Mouse (Mus musculus): ENCODE results near the gene Ccndbp1. TPM values are rescaled to one million over a fixed set of nuclear protein-coding genes. Genes with fewer than 3 reads are reported as not detected.
A peak's percentile ranks its signal among the peaks of the same experiment; 100 is the strongest.
"Not testable (repeated sequence)": the region's sequence is repeated elsewhere in the genome, so short reads cannot be mapped to it uniquely, and the experiment has no call there.

Gene Ccndbp1
- polyA plus RNA-seq (2015; fragmentation: Nextera tagmentation; extraction: Ambion mirVana): 61.6 TPM in 2 replicates

- Histone ChIP-seq H3K4me1 (peaks cover 10% of the 10 kb centered on the region), H3K4me3 (peak within 1 kb of the TSS; percentile 67), H3K4me2 (peak within 1 kb of the TSS; percentile 82), H3K9me3 (replicated peaks) (no peaks in the 10 kb centered on the region), H3K27ac (0 out of 2 replicates have a peak within 1 kb of the TSS, but pooled peaks have one; percentile 31), H3K36me3 (ENCODE audit: poor library complexity, severe bottlenecking) (peaks cover 16% of the 10 kb centered on the region), H3K9ac (peak within 1 kb of the TSS; percentile 75), H3K27me3 (no peaks in the 10 kb centered on the region)
- under 1% methylated on average over 34 of the region's 34 CpGs for WGBS
- ATAC-seq: peak; percentile 99
Observed at GRCm38 (mm10) chr2:121007925-121008663, at the start of gene Ccndbp1. Ccndbp1 (plus strand) TSS chr2:121008403.

DNA sequence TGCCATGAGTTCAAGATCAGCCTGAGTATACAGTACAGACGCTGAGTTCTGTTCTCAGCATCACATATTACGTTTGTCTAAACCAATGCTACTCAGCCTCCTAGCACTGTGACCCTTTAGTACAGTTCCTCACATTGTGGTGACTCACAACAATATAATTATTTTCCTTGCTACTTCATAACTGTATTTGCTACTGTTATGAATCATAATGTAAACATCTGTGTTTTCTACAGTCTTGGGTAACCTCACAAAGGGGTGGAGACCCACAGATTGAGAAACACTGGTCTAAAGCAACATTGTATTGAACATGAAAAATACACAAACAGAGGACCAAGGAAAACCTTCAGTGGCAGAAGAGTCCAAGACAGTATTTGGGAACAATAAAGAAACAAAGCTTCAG lies 48.8 kb upstream of the Ccndbp1 start:
- H3K4me1 ChIP-seq: no peaks in the 10 kb centered on the region
- H3K4me3 ChIP-seq: no peak overlapping the region
- no peak for ATAC-seq
- 91% methylated on average over 2 of the region's 2 CpGs for WGBS
- H3K27me3 ChIP-seq: no peaks in the 10 kb centered on the region
- no peak overlapping the region for H3K27ac ChIP-seq
- H3K36me3 ChIP-seq (ENCODE audit: poor library complexity, severe bottlenecking): peaks cover 19% of the 10 kb centered on the region
- no peak overlapping the region for H3K9ac ChIP-seq
- no peaks in the 10 kb centered on the region for H3K9me3 ChIP-seq (replicated peaks)
- no peak overlapping the region for H3K4me2 ChIP-seq

- Histone ChIP-seq H3K27me3 (no peaks in the 10 kb centered on the region), H3K9ac (no peak overlapping the region), H3K4me1 (no peaks in the 10 kb centered on the region), H3K4me3 (no peak overlapping the region), H3K27ac (no peak overlapping the region), H3K4me2 (no peak overlapping the region), H3K36me3 (ENCODE audit: poor library complexity, severe bottlenecking) (peaks cover 15% of the 10 kb centered on the region), H3K9me3 (replicated peaks) (no peaks in the 10 kb centered on the region)
- no peak for ATAC-seq
- WGBS: 94% methylated on average over 5 of the region's 5 CpGs
Observed at GRCm38 (mm10) chr2:120959827-120960226, 48.4 kb upstream of the Ccndbp1 start.

DNA sequence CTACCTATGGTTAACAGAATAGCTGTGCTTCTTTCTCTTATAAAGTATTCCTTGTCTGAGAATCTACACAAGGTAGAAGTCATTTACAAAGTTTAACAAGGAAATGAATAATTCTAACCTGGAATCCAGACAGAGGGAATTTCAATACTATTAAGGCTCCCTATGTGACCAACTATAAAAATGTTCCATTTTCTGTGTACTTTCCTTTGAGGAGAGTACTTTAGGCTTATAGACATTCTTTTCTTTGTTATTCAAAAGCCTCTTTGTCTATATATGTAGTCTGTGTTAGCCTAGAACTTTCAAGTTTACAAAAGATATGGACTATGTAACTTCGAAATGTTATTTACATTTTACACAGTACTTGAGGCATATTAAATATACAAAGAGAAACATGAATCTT lies 47.9 kb upstream of the Ccndbp1 start:
- Histone ChIP-seq H3K27me3 (no peaks in the 10 kb centered on the region), H3K9ac (no peak overlapping the region), H3K36me3 (ENCODE audit: poor library complexity, severe bottlenecking) (peaks cover 10% of the 10 kb centered on the region), H3K4me3 (no peak overlapping the region), H3K9me3 (replicated peaks) (no peaks in the 10 kb centered on the region), H3K27ac (no peak overlapping the region), H3K4me1 (no peaks in the 10 kb centered on the region), H3K4me2 (no peak overlapping the region)
- ATAC-seq: no peak
- 91% methylated on average over 1 of the region's 1 CpGs for WGBS

DNA sequence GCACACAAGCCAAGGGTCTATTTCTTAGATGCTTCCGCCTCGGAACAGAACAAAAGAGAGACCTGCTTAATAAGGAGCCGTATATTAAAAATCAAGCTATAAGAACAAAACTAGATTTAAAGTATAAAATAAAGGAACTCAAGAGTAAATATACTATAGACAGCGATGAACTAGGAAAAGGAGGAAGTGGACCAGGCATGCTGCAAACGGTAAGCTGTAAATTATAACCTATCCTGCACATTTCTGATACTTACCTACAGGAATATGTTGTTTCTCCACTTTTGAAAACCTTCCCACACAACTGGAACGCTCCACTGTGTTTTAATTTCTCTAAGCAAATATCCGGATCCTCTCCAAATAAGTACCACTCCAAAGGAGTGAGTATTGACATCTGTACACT lies 45.1 kb upstream of the Ccndbp1 start:
- no peak overlapping the region for H3K27ac ChIP-seq
- no peaks in the 10 kb centered on the region for H3K9me3 ChIP-seq (replicated peaks)
- peaks cover 10% of the 10 kb centered on the region for H3K36me3 ChIP-seq (ENCODE audit: poor library complexity, severe bottlenecking)
- WGBS: 93% methylated on average over 7 of the region's 7 CpGs
- H3K4me2 ChIP-seq: no peak overlapping the region
- peaks cover 4% of the 10 kb centered on the region; the same call in 1 of the 2 replicates for H3K4me1 ChIP-seq
- H3K27me3 ChIP-seq: no peaks in the 10 kb centered on the region
- H3K4me3 ChIP-seq: no peak overlapping the region
- H3K9ac ChIP-seq: no peak overlapping the region
- no peak for ATAC-seq

DNA sequence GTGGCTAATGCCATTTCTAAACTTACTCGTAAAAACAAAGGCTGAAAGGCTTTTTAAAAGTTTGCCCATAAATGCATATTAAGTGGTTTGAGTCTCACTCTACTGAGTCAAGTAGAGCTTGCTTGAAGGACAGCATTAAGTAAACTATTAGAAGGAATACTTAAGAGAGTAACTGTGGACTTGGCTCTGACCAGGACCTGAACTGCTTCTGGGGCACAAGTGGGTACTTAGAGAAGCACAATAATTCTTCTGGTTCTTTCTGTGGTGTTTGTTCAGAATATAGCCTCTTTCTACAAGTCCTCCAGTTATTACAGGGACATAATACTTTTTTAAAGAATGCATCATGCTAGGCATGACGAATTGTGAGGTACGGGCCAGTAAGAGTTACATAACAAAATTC lies 42.7 kb upstream of the Ccndbp1 start:
- WGBS: 86% methylated on average over 3 of the region's 3 CpGs
- H3K9ac ChIP-seq: no peak overlapping the region
- ATAC-seq: no peak
- peaks cover 20% of the 10 kb centered on the region for H3K4me1 ChIP-seq
- H3K36me3 ChIP-seq (ENCODE audit: poor library complexity, severe bottlenecking): no peaks in the 10 kb centered on the region
- H3K4me2 ChIP-seq: no peak overlapping the region
- no peaks in the 10 kb centered on the region for H3K9me3 ChIP-seq (replicated peaks)
- H3K27ac ChIP-seq: no peak overlapping the region
- H3K4me3 ChIP-seq: no peak overlapping the region
- H3K27me3 ChIP-seq: no peaks in the 10 kb centered on the region

DNA sequence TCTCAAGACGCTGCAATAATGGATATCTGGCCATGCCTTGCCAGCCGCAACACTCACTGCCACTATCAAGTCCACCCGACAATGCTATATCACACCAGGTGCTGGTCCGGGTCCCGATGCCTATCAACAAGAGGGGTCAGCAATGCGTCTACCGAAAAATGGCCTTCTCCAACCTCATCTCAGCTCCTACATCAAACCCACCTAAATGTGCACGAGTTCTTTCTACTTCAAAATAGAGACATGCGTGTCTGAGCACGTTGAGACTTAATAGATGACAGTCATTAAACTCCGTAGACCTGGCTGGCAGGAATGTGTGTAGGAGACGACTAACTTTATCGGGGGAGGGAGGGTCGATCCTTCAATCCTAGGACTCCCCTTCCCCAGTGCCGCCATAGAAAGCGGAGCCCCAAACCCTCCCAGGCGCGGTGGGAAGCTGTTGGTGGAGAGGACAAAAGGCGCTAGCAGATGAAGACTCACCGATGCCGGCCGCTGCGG lies 38.1 kb upstream of the Ccndbp1 start:
- H3K4me2 ChIP-seq: peak overlapping the region; percentile 70
- peaks cover 28% of the 10 kb centered on the region for H3K4me1 ChIP-seq
- no peaks in the 10 kb centered on the region for H3K27me3 ChIP-seq
- H3K27ac ChIP-seq: peak overlapping the region; percentile 85
- H3K9me3 ChIP-seq (replicated peaks): no peaks in the 10 kb centered on the region
- WGBS: under 1% methylated on average over 23 of the region's 23 CpGs
- ATAC-seq: peak; percentile 85
- H3K4me3 ChIP-seq: peak overlapping the region; percentile 84
- no peaks in the 10 kb centered on the region for H3K36me3 ChIP-seq (ENCODE audit: poor library complexity, severe bottlenecking)
- peak overlapping the region; percentile 85 for H3K9ac ChIP-seq

DNA sequence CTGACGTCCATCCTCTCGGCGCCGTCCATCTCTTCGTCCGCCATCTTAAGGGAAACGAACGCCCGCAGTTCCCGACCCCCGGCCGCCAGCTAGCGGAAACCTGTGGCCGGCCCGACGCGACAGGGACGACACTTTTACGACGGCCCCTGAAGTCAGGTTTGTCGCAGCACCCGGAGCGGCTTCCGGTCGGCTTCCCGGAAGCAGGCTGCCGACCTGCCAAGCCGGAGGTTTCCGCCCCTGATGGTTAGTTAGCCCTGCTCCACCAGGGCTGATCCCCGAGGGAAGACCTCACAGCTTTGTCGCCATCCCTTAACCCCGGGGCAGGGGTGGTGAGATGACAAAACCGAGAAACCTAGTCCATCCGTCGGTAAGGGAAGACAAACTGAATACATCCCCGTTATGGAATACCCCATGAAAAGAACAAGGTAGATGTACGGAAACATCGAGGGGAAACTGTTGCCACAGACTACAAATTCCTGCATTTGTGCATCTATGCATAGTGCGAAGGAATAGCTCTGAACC lies 37.6 kb upstream of the Ccndbp1 start, which contains the start of gene Ubr1:
TSS of gene Ubr1 (minus strand) at position 157 of the 522 bp plus-strand sequence.
- Histone ChIP-seq H3K4me3 (peak within 1 kb of the TSS; percentile 84), H3K27ac (peak within 1 kb of the TSS; percentile 85), H3K9ac (peak within 1 kb of the TSS; percentile 85), H3K4me1 (peaks cover 28% of the 10 kb centered on the region), H3K9me3 (replicated peaks) (no peaks in the 10 kb centered on the region), H3K27me3 (no peaks in the 10 kb centered on the region), H3K4me2 (peak within 1 kb of the TSS; percentile 70), H3K36me3 (ENCODE audit: poor library complexity, severe bottlenecking) (no peaks in the 10 kb centered on the region)
- peak; percentile 88 for ATAC-seq
- under 1% methylated on average over 39 of the region's 39 CpGs for WGBS

DNA sequence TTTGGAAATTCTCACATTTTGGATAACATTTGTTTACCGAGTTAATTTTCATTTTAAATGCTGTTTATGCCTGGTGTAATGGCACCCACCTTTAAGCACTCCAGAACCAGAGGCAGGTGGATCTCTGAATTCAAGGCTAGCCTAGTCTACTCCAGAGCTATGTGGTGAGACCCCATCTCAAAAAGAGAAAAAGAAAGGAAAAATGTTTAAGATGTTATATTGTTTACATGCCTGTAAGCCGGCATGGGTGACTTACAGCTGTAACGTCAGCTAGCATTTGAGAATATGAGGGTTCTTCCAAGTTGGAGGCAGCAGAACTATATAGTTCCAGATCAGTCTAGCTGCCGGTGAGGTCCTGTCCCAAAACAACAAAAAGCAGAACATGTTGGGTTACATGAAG lies 36.4 kb upstream of the Ccndbp1 start:
- no peak overlapping the region for H3K9ac ChIP-seq
- H3K9me3 ChIP-seq (replicated peaks): no peaks in the 10 kb centered on the region
- peaks cover 26% of the 10 kb centered on the region for H3K4me1 ChIP-seq
- no peaks in the 10 kb centered on the region for H3K27me3 ChIP-seq
- no peak for ATAC-seq
- no peak overlapping the region for H3K4me3 ChIP-seq
- no peak overlapping the region for H3K4me2 ChIP-seq
- 92% methylated on average over 4 of the region's 4 CpGs for WGBS
- no peak overlapping the region for H3K27ac ChIP-seq
- H3K36me3 ChIP-seq (ENCODE audit: poor library complexity, severe bottlenecking): no peaks in the 10 kb centered on the region

GRCm38 (mm10) chr2:120972257-120972656 lies 35.9 kb upstream of the Ccndbp1 start:
- WGBS: 96% methylated on average over 8 of the region's 8 CpGs

DNA sequence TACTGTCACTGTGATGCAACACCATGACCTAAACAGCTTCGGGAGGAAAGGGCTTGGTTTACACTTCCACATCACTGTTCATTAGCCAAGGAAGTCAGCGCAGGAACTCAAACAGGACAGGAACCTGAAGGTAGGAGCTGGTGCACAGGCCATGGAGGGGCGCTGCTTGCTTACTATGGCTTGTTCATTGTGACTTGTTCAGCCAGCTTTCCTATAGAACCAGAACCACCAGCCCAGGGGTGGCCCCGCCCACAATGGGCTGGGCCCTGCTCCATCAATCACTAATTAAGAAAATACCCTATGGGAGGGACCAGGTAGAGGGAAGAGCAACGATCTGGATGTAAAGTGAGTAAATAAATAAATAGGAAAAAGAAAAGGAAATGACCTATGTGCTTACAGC lies 35.2 kb upstream of the Ccndbp1 start:
- Histone ChIP-seq H3K4me1 (peaks cover 29% of the 10 kb centered on the region), H3K4me3 (no peak overlapping the region), H3K27ac (no peak overlapping the region), H3K4me2 (no peak overlapping the region), H3K9me3 (replicated peaks) (no peaks in the 10 kb centered on the region), H3K36me3 (ENCODE audit: poor library complexity, severe bottlenecking) (no peaks in the 10 kb centered on the region), H3K9ac (no peak overlapping the region), H3K27me3 (no peaks in the 10 kb centered on the region)
- WGBS: 15% methylated on average over 5 of the region's 5 CpGs
- ATAC-seq: no peak

More at GRCm38 (mm10) chr2:120972257-120972656, 35.9 kb upstream of the Ccndbp1 start:
- H3K9me3 ChIP-seq (replicated peaks); H3K36me3 ChIP-seq (ENCODE audit: poor library complexity, severe bottlenecking); H3K9ac ChIP-seq; H3K27ac ChIP-seq; H3K4me2 ChIP-seq; ATAC-seq; H3K27me3 ChIP-seq; H3K4me3 ChIP-seq: not testable (repeated sequence)
- peaks cover 24% of the 10 kb centered on the region for H3K4me1 ChIP-seq

DNA sequence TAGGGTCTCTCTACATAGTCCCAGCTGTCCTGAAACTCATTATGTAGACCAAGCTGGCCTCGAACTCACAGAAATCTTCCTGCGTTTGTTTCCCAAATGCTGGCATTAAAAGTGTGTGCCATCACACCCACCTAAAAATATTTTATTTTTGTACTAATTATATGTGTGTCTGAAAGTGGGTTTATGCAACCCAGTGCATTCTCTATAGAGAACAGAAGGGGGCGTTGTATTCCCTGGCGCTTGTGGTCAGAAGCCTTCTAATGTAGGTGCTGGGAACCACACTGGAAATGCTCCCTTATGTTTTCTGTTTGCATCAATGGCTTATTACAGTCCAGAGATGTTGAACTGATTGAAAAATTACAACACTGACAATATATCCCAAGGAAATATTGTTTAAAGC lies 31.9 kb upstream of the Ccndbp1 start:
- H3K9me3 ChIP-seq (replicated peaks): no peaks in the 10 kb centered on the region
- 0 out of 2 replicates have a peak overlapping the region, but pooled peaks have one; percentile 19 for H3K4me2 ChIP-seq
- 48% methylated on average over 4 of the region's 4 CpGs for WGBS
- H3K27ac ChIP-seq: no peak overlapping the region
- H3K4me3 ChIP-seq: no peak overlapping the region
- ATAC-seq: no peak
- H3K9ac ChIP-seq: no peak overlapping the region
- 0 out of 2 replicates have a peak, but pooled peaks cover 10% of the 10 kb centered on the region for H3K4me1 ChIP-seq
- H3K36me3 ChIP-seq (ENCODE audit: poor library complexity, severe bottlenecking): no peaks in the 10 kb centered on the region
- H3K27me3 ChIP-seq: no peaks in the 10 kb centered on the region

All from forebrain, embryonic 13.5 days (tissue).